Mouse (Mus musculus) frontal cortex, adult 2 months (tissue): Measurements from ENCODE around the gene Lfng. TPM values are rescaled to one million over a fixed set of nuclear protein-coding genes. Genes with fewer than 3 reads are reported as not detected.

Experiments
- DNase-seq, 2 experiments: peaks; one replicate each; pipeline ENCODE4 v3.0.0; 2022; ENCODE audit warnings: low spot score in 1 of 2; ENCODE audit errors: extremely low spot score in 1 of 2
- polyA plus RNA-seq: library from polyadenylated mRNA; depleted of rRNA; stranded (reverse); fragments of >200 nt; gene quantifications from 2 replicates; pipeline ENCODE4 v1.2.3, GENCODE M21; 2012

Gene Lfng
- polyA plus RNA-seq, 1 experiment, result 36.2 TPM

GRCm38 (mm10) chr5:140637058-140637410 lies 29.9 kb downstream of the Lfng start:
- DNase-seq, result no peak

- DNase-seq, result no peak
Observed at GRCm38 (mm10) chr5:140637989-140638388, 30.9 kb downstream of the Lfng start.

- no peak for DNase-seq
Observed at GRCm38 (mm10) chr5:140638484-140638883, 31.4 kb downstream of the Lfng start.

- DNase-seq, result no peak
Observed at GRCm38 (mm10) chr5:140639312-140639711, 32.2 kb downstream of the Lfng start.

- no peak for DNase-seq
Observed at GRCm38 (mm10) chr5:140639871-140640270, 32.8 kb downstream of the Lfng start.

GRCm38 (mm10) chr5:140640812-140641211 lies 33.7 kb downstream of the Lfng start:
- DNase-seq, result no peak

GRCm38 (mm10) chr5:140641254-140641928 lies 34.3 kb downstream of the Lfng start:
- no peak for DNase-seq

GRCm38 (mm10) chr5:140642076-140642475 lies 35.0 kb downstream of the Lfng start:
- DNase-seq, result no peak

GRCm38 (mm10) chr5:140644263-140644662 lies 37.1 kb downstream of the Lfng start:
- no peak for DNase-seq

GRCm38 (mm10) chr5:140644702-140645201 lies 37.6 kb downstream of the Lfng start:
- DNase-seq, result no peak

- DNase-seq, result no peak
Observed at GRCm38 (mm10) chr5:140645454-140645853, 38.3 kb downstream of the Lfng start.

- no peak for DNase-seq
Observed at GRCm38 (mm10) chr5:140646171-140646570, 39.1 kb downstream of the Lfng start.

- peak; percentile 33 to 82 for DNase-seq
Observed at GRCm38 (mm10) chr5:140647031-140647760, 40.1 kb downstream of the Lfng start.

GRCm38 (mm10) chr5:140647821-140648518 lies 40.9 kb downstream of the Lfng start:
- DNase-seq, result peak; percentile 41 to 67

- DNase-seq, result peak in 1 of 2 experiments; percentile 39
Observed at GRCm38 (mm10) chr5:140648519-140649100, 41.5 kb downstream of the Lfng start, which contains the start of gene Ttyh3. Ttyh3 (minus strand) TSS chr5:140649031.

GRCm38 (mm10) chr5:140649101-140649667 lies 42.1 kb downstream of the Lfng start:
- peak; percentile 91 to 97 for DNase-seq

- DNase-seq, result no peak
Observed at GRCm38 (mm10) chr5:140649881-140650414, 42.8 kb downstream of the Lfng start.

GRCm38 (mm10) chr5:140651231-140651630 lies 44.1 kb downstream of the Lfng start:
- DNase-seq, result no peak

- DNase-seq, result no peak
Observed at GRCm38 (mm10) chr5:140652587-140652986, 45.5 kb downstream of the Lfng start.
